ENCODE assay signal across 8 mouse cellular contexts in genomic region chr7:141561682-141562391, GRCm38 (mm10). TPM values are rescaled to one million over a fixed set of nuclear protein-coding genes. Genes with fewer than 3 reads are reported as not detected.
DNase-seq lines count a peak whose midpoint lies in the region; ATAC-seq and TF ChIP-seq lines count a peak whose summit lies in the region.

Ap2a2 (plus strand) TSS chr7:141562173.

- H3K27me3 ChIP-seq in heart, embryonic 10.5 days (ENCODE audit: insufficient read depth, poor library complexity, severe bottlenecking) = no peaks in the 10 kb centered on the region
- H3K27me3 ChIP-seq in kidney, embryonic 15.5 days = peaks cover 3% of the 10 kb centered on the region; the same call in 1 of the 2 replicates

- H3K9ac ChIP-seq in kidney, embryonic 15.5 days = peak within 1 kb of the TSS; percentile 99

- WGBS in heart, embryonic 10.5 days = under 1% methylated on average over 70 of the region's 72 CpGs
- under 1% methylated on average over 72 of the region's 72 CpGs for WGBS in kidney, embryonic 15.5 days

- TF ChIP-seq POLR2A in bone marrow macrophage, adult 2 months (IDR thresholded peaks at IDR 0.05; ENCODE audit: borderline replicate concordance, low read depth, low read length) = no peak
- TF ChIP-seq POLR2A in embryonic fibroblast, embryonic 13.5 days (IDR thresholded peaks at IDR 0.05; ENCODE audit: low read depth, low read length) = peak; percentile 69

- peak within 1 kb of the TSS; percentile 77 for H3K27ac ChIP-seq in bone marrow macrophage, adult 2 months (ENCODE audit: insufficient read depth, low read depth, low read length)
- H3K27ac ChIP-seq in embryonic fibroblast, embryonic 13.5 days (ENCODE audit: insufficient read depth, low read length) = peak within 1 kb of the TSS; percentile 49
- peak within 1 kb of the TSS; percentile 92 for H3K27ac ChIP-seq in heart, embryonic 10.5 days
- peak within 1 kb of the TSS; percentile 92 for H3K27ac ChIP-seq in kidney, embryonic 15.5 days

- H3K36me3 ChIP-seq in heart, embryonic 10.5 days = 0 out of 2 replicates have a peak, but pooled peaks cover 3% of the 10 kb centered on the region
- H3K36me3 ChIP-seq in kidney, embryonic 15.5 days = peaks cover 9% of the 10 kb centered on the region; the same call in 1 of the 2 replicates

- H3K4me1 ChIP-seq in bone marrow macrophage, adult 2 months (ENCODE audit: control insufficient read depth, insufficient read depth, low read length) = peaks cover 64% of the 10 kb centered on the region
- H3K4me1 ChIP-seq in embryonic fibroblast, embryonic 13.5 days (ENCODE audit: control insufficient read depth, insufficient read depth, low read length) = peaks cover 8% of the 10 kb centered on the region; the same call in 1 of the 2 replicates
- peaks cover 47% of the 10 kb centered on the region for H3K4me1 ChIP-seq in heart, embryonic 10.5 days
- H3K4me1 ChIP-seq in kidney, embryonic 15.5 days = peaks cover 37% of the 10 kb centered on the region

- no peaks in the 10 kb centered on the region for H3K9me3 ChIP-seq in heart, embryonic 10.5 days
- no peaks in the 10 kb centered on the region for H3K9me3 ChIP-seq in kidney, embryonic 15.5 days (replicated peaks)

- peak within 1 kb of the TSS; percentile 89 for H3K4me2 ChIP-seq in kidney, embryonic 15.5 days

- peak within 1 kb of the TSS; percentile 99 for H3K4me3 ChIP-seq in bone marrow macrophage, adult 2 months (ENCODE audit: insufficient read depth, low read length)
- peak within 1 kb of the TSS; percentile 83 for H3K4me3 ChIP-seq in embryonic fibroblast, embryonic 13.5 days (ENCODE audit: insufficient read depth, low read length)
- peak within 1 kb of the TSS; percentile 93 for H3K4me3 ChIP-seq in heart, embryonic 10.5 days
- peak within 1 kb of the TSS; percentile 99 for H3K4me3 ChIP-seq in kidney, embryonic 15.5 days (replicated peaks)

- TF ChIP-seq CTCF in bone marrow macrophage, adult 2 months (IDR thresholded peaks at IDR 0.05; ENCODE audit: low read depth, low read length) = no peak
- no peak for TF ChIP-seq CTCF in embryonic fibroblast, embryonic 13.5 days (IDR thresholded peaks at IDR 0.05; ENCODE audit: borderline replicate concordance, insufficient read depth, low read length)

- ATAC-seq in kidney, embryonic 15.5 days (replicated peaks; ENCODE audit: low FRiP score) = peak; percentile 95
- peak; percentile 76 for ATAC-seq in monocyte, adult 5-6 weeks (replicated peaks; ENCODE audit: insufficient number of reproducible peaks, low FRiP score, low TSS enrichment, poor library complexity, severe bottlenecking)

- DNase-seq in A20 (ENCODE audit: low read depth, low spot score) (peak; percentile 94), liver (peak; percentile 99)
- DNase-seq in heart, embryonic 10.5 days (ENCODE audit: low spot score) = peak; percentile 97
- peak; percentile 91 to 96 for DNase-seq in spleen, postnatal 4 days (ENCODE audit: low spot score in 2 of 2)

RNA-seq across cellular contexts. Expression of gene Ap2a2, which starts in this region (rescaled TPM):
- polyA plus RNA-seq in bone marrow macrophage, adult 2 months (2012; ENCODE audit: insufficient read depth, insufficient read length, missing spikeins) = 103 and 114 TPM in 2 replicates
- 128 TPM in 2 replicates for polyA plus RNA-seq in embryonic fibroblast, embryonic 13.5 days (2011; ENCODE audit: insufficient read length, low read depth, missing spikeins)
- 79.5 and 79.9 TPM in 2 replicates for polyA plus RNA-seq in heart, embryonic 10.5 days (2016; fragmentation: Nextera tagmentation; extraction: Ambion mirVana)
- 77.9 and 87.8 TPM in 2 replicates for polyA plus RNA-seq in kidney, embryonic 15.5 days (2015; fragmentation: Nextera tagmentation; extraction: Ambion mirVana)
- 39.0 to 52.7 TPM (median 48.6 TPM) in 3 replicates for total RNA-seq in monocyte, adult 5-6 weeks (2017)

Comparison
In these comparisons a context has a peak if more than half of its experiments do, and no peak if none do; other contexts are left out.
1. Peak in every context shown above with its lines: DNase-seq, ATAC-seq, H3K4me3 ChIP-seq and H3K27ac ChIP-seq.